Comparison of ENCODE assay signal across 8 mouse cellular contexts in genomic region chr4:105109199-105109989, GRCm38 (mm10). TPM values are rescaled to one million over a fixed set of nuclear protein-coding genes. Genes with fewer than 3 reads are reported as not detected.
DNase-seq lines count a peak whose midpoint lies in the region; ATAC-seq lines count a peak whose summit lies in the region.

TSS of gene Prkaa2 (minus strand) at chr4:105109890.

- no peaks in the 10 kb centered on the region for H3K27me3 ChIP-seq in hindbrain, embryonic 14.5 days (ENCODE audit: control insufficient read depth, insufficient read depth, low read length)

- H3K4me3 ChIP-seq in hindbrain, embryonic 14.5 days (replicated peaks; ENCODE audit: low read length): peak within 1 kb of the TSS; percentile 84

- peak within 1 kb of the TSS; percentile 96 for H3K4me2 ChIP-seq in hindbrain, embryonic 14.5 days (replicated peaks)

- H3K27ac ChIP-seq in hindbrain, embryonic 14.5 days: peak within 1 kb of the TSS; percentile 92

- H3K9ac ChIP-seq in hindbrain, embryonic 14.5 days: peak within 1 kb of the TSS; percentile 98

- H3K36me3 ChIP-seq in hindbrain, embryonic 14.5 days (replicated peaks; ENCODE audit: control insufficient read depth, insufficient read depth): no peaks in the 10 kb centered on the region

- H3K4me1 ChIP-seq in hindbrain, embryonic 14.5 days (replicated peaks; ENCODE audit: control insufficient read depth, insufficient read depth, low read length): peaks cover 17% of the 10 kb centered on the region

- ATAC-seq in hindbrain, embryonic 14.5 days (ENCODE audit: low FRiP score): peak; percentile 88

- under 1% methylated on average over 74 of the region's 80 CpGs for WGBS in hindbrain, embryonic 14.5 days

- DNase-seq in NIH3T3 (ENCODE audit: low read depth): peak; percentile 42
- peak; percentile 79 to 85 for DNase-seq in cerebellum, postnatal 14 days
- peak; percentile 78 for DNase-seq in gastrocnemius, adult 18-20 months (ENCODE audit: low spot score)
- peak; percentile 70 for DNase-seq in hindbrain, embryonic 14.5 days (ENCODE audit: low spot score)
- DNase-seq in layer of hippocampus, postnatal 36 days: peak; percentile 79
- DNase-seq in lung, postnatal 14 days: peak; percentile 75
- DNase-seq in retina, adult 2 months (ENCODE audit: low read depth, low spot score): peak; percentile 50
- peak; percentile 73 for DNase-seq in thymus, postnatal 14 days

- no peaks in the 10 kb centered on the region for H3K9me3 ChIP-seq in hindbrain, embryonic 14.5 days (ENCODE audit: control insufficient read depth, low read length)

RNA-seq across cellular contexts. Expression of gene Prkaa2, which starts in this region (rescaled TPM):
- 100 to 1,000 TPM; 134 to 146 TPM for total RNA-seq in gastrocnemius, adult 18-20 months (2021)
- polyA plus RNA-seq in hindbrain, embryonic 14.5 days (2014; fragmentation: Nextera tagmentation; extraction: Ambion mirVana): 18.4 and 20.2 TPM in 2 replicates
- total RNA-seq in layer of hippocampus, postnatal 36 days (2021): 10 to 100 TPM; 17.0 to 17.8 TPM

Comparison
In these comparisons a context has a peak if more than half of its experiments do, and no peak if none do; other contexts are left out.
1. Peak in every context shown above with its lines: DNase-seq, ATAC-seq, H3K4me3 ChIP-seq and H3K27ac ChIP-seq.
2. RNA of gene Prkaa2 (total RNA-seq): 134 to 146 TPM in gastrocnemius, adult 18-20 months; 17.0 to 17.8 TPM in layer of hippocampus, postnatal 36 days; every median in the first group is over 4 times any median in the second.